Mouse (Mus musculus) midbrain, embryonic 16.5 days (tissue): ENCODE measurements around the gene Prep. TPM values are rescaled to one million over a fixed set of nuclear protein-coding genes. Genes with fewer than 3 reads are reported as not detected.

Experiments
- ATAC-seq: fragments of 200-750 bp; cut with Nextera tagmentation; 2 replicates; pipeline ENCODE4 v1.8.0; 2017; ENCODE audit warnings: moderate TSS enrichment
- H3K27ac ChIP-seq: fragments of 300-500 bp; sonication (generic); 2 replicates; pipeline ENCODE4 v1.5.1; 2014; ENCODE audit warnings: mild to moderate bottlenecking, low read length, mixed read lengths
- H3K27me3 ChIP-seq: fragments of 300-500 bp; sonication (generic); 2 replicates; pipeline ENCODE4 v1.6.1; 2014; ENCODE audit warnings: low read depth, low read length, mixed read lengths; ENCODE audit not compliant: control insufficient read depth, insufficient read depth
- H3K36me3 ChIP-seq: fragments of 300-500 bp; sonication (generic); 2 replicates; pipeline ENCODE4 v1.6.1; 2014; ENCODE audit warnings: mild to moderate bottlenecking, low read length, moderate library complexity, mixed read lengths; ENCODE audit not compliant: control insufficient read depth, insufficient read depth
- H3K4me1 ChIP-seq: fragments of 300-500 bp; sonication (generic); 2 replicates; pipeline ENCODE4 v1.6.1; 2014; ENCODE audit warnings: mild to moderate bottlenecking, low read length, mixed read lengths; ENCODE audit not compliant: control insufficient read depth, insufficient read depth
- H3K4me2 ChIP-seq: fragments of 300-500 bp; sonication (generic); 2 replicates; pipeline ENCODE4 v1.6.1; 2014; ENCODE audit warnings: mild to moderate bottlenecking, low read length, mixed read lengths
- H3K4me3 ChIP-seq: fragments of 300-500 bp; sonication (generic); 2 replicates; pipeline ENCODE4 v1.5.1; 2014; ENCODE audit warnings: low read depth, mild to moderate bottlenecking, low read length, moderate library complexity, mixed read lengths
- H3K9ac ChIP-seq: fragments of 300-500 bp; sonication (generic); 2 replicates; pipeline ENCODE4 v1.6.1; 2014; ENCODE audit warnings: low read depth, low read length, mixed read lengths
- H3K9me3 ChIP-seq: fragments of 300-500 bp; sonication (generic); replicated peaks from 2 replicates; pipeline ENCODE4 v1.6.1; 2014; ENCODE audit warnings: mild to moderate bottlenecking, low read length, mixed read lengths; ENCODE audit not compliant: control insufficient read depth, poor library complexity, severe bottlenecking
- WGBS: fragments of 180-500 bp; shearing (Covaris S2); extraction: QIAGEN DNeasy Blood & Tissue Kit; methylation state at CpG from one replicate; pipeline ENCODE4 v1.1.7; 2014; 5-methylcytosine and 5-hydroxymethylcytosine counted together
- polyA plus RNA-seq: library from polyadenylated mRNA; unstranded; fragments of >200 nt; fragmentation: Nextera tagmentation; extraction: Ambion mirVana; gene quantifications from 2 replicates; pipeline ENCODE4 v1.2.1, GENCODE M21; 2015

Prep gene
- polyA plus RNA-seq, result 26.1 and 26.3 TPM in 2 replicates

DNA sequence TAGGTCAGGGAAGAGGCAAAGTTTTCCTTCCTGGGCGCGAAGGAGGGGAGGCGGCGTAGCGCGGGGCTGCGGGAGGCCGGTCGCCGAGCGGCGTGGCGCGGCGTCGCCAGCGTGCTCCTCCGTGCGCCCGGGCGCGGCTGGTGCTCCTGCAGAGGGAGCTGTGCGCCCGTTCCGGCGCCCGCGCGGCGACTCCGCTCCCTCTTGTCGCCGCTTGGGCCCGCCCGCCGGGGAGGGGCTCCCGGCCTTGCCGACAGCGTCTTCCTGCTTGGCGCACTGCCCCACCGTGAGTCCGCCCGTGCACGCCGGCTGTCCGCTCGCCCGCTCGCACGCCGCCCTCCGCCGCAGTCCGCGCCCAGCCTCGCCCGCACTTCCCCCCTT lies at the start of gene Prep:
Gene Prep (plus strand): TSS at position 273 of the 378 bp plus-strand sequence.
- Histone ChIP-seq H3K4me1 (peaks cover 19% of the 10 kb centered on the region), H3K27me3 (no peaks in the 10 kb centered on the region), H3K9ac (peak within 1 kb of the TSS; percentile 94), H3K36me3 (no peaks in the 10 kb centered on the region), H3K9me3 (no peaks in the 10 kb centered on the region), H3K4me2 (peak within 1 kb of the TSS; percentile 78), H3K27ac (peak within 1 kb of the TSS; percentile 76), H3K4me3 (peak within 1 kb of the TSS; percentile 92)
- ATAC-seq, result peak; percentile 95
- 0% methylated on average over 43 of the region's 57 CpGs for WGBS

DNA sequence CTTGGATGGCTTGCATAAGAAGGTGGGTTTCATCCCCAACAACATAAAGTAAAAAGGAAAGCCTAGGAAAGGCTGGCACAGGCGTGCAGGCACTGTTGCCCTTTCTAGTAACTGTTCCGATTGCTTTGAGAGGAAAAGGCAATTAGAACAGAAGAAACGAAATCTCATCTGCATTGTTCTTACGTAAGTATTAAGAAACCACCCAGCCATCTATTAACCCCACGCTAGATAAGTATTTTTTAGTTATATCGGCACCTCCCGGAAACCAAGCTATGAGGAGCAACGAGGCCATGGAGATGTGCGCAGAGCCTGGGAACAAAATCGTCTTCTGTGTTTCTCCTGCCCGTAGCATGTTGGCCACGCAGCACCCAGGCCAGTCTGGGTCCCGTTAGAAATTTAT lies 49.7 kb upstream of the Prep start:
- Histone ChIP-seq H3K36me3 (no peaks in the 10 kb centered on the region), H3K27me3 (no peaks in the 10 kb centered on the region), H3K4me2 (no peak overlapping the region), H3K9ac (no peak overlapping the region), H3K4me1 (no peaks in the 10 kb centered on the region), H3K4me3 (no peak overlapping the region), H3K9me3 (no peaks in the 10 kb centered on the region), H3K27ac (no peak overlapping the region)
- 95% methylated on average over 13 of the region's 13 CpGs for WGBS
- ATAC-seq, result no peak

DNA sequence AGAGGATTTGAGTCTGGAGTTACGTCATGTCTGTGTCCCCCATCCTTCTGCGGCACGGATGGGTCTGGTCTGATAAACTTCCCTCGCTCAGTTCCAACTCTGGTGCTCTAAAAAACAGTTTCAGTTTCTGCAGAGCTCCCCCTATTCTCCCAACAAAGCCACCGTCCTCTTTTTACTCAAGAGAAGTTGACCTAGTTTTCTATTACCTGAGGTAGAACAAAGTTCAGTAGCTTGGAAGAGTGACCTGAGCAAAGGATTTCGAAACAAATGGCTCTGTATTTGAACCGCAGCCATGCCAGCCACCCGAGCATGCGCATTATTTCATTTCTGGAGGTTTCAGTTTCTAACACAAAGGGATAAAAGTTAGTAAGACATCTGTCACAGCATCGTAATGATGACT lies 49.2 kb upstream of the Prep start:
- Histone ChIP-seq H3K36me3 (no peaks in the 10 kb centered on the region), H3K9me3 (no peaks in the 10 kb centered on the region), H3K4me2 (no peak overlapping the region), H3K4me3 (no peak overlapping the region), H3K4me1 (no peaks in the 10 kb centered on the region), H3K9ac (no peak overlapping the region), H3K27ac (no peak overlapping the region), H3K27me3 (no peaks in the 10 kb centered on the region)
- no peak for ATAC-seq
- WGBS, result 83% methylated on average over 10 of the region's 10 CpGs

DNA sequence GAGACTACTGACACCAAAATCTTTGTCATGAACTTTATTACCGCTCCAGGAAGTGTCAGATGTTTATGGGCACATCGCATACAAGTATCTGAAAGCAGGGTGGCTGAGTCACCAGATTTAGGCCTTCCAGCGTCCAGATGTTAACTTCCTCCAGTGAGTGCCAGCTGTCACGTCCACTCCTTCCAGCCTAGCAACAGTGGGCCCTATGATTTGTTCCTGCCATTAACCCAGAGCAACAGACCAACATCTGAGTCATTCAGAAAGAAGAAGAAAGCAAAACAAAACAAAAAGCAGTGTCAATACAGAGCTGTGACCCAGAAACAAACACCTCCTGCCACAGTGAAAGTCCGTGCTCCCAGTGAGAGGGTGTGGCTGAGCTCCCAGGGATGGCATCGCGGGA lies 47.6 kb upstream of the Prep start:
- H3K9me3 ChIP-seq, result no peaks in the 10 kb centered on the region
- 45% methylated on average over 7 of the region's 7 CpGs for WGBS

DNA sequence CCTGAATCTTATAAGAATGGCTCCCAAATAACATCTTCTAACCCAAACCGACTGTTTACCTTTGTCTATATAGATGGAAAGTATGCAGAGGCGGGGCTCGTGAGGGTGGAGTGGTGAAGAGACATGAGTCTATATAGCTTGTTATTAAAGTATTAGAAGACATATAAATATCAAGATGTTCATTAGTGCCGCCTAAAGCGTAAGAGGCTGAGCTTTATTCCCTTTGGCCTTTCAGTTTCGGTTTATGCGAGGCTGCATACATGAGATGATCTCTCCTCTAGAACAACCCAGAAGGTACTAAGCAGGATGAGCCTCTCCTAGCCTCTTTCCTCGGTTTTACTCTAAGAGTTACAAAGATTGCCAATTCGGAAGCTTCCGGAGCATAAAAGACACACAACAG lies 47.2 kb upstream of the Prep start:
- ATAC-seq, result no peak
- Histone ChIP-seq H3K4me2 (no peak overlapping the region), H3K4me1 (no peaks in the 10 kb centered on the region), H3K36me3 (no peaks in the 10 kb centered on the region), H3K9ac (no peak overlapping the region), H3K9me3 (no peaks in the 10 kb centered on the region), H3K4me3 (no peak overlapping the region), H3K27me3 (no peaks in the 10 kb centered on the region), H3K27ac (no peak overlapping the region)
- 84% methylated on average over 10 of the region's 10 CpGs for WGBS

More for the DNA sequence above, 47.6 kb upstream of the Prep start:
- H3K4me1 ChIP-seq, result no peaks in the 10 kb centered on the region
- no peak overlapping the region for H3K4me2 ChIP-seq
- H3K27ac ChIP-seq, result no peak overlapping the region
- ATAC-seq, result no peak
- H3K4me3 ChIP-seq, result no peak overlapping the region
- no peak overlapping the region for H3K9ac ChIP-seq
- no peaks in the 10 kb centered on the region for H3K36me3 ChIP-seq
- H3K27me3 ChIP-seq, result no peaks in the 10 kb centered on the region

DNA sequence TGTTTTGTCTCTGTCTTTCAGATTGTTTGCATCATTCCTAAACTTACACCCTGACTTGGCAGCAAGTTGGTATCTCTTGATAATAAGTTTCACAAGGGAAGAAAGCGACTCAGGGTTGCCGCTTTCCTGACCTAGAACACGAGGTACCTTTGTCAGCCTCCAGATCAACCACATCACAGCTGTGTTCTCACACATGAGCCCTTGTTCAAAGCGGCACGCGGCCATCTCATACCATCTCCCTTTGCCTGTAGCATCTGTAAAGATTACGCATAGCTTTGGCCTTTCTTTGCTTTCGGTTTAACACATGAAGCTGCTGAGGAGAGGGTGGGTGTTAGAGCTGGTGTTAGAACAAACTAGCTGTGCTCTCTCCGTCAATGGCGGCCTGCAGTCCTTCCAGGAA lies 46.7 kb upstream of the Prep start:
- no peaks in the 10 kb centered on the region for H3K4me1 ChIP-seq
- no peaks in the 10 kb centered on the region for H3K27me3 ChIP-seq
- 93% methylated on average over 10 of the region's 10 CpGs for WGBS
- H3K27ac ChIP-seq, result no peak overlapping the region
- H3K4me3 ChIP-seq, result no peak overlapping the region
- no peak for ATAC-seq
- no peak overlapping the region for H3K9ac ChIP-seq
- H3K4me2 ChIP-seq, result no peak overlapping the region
- no peaks in the 10 kb centered on the region for H3K9me3 ChIP-seq
- no peaks in the 10 kb centered on the region for H3K36me3 ChIP-seq

DNA sequence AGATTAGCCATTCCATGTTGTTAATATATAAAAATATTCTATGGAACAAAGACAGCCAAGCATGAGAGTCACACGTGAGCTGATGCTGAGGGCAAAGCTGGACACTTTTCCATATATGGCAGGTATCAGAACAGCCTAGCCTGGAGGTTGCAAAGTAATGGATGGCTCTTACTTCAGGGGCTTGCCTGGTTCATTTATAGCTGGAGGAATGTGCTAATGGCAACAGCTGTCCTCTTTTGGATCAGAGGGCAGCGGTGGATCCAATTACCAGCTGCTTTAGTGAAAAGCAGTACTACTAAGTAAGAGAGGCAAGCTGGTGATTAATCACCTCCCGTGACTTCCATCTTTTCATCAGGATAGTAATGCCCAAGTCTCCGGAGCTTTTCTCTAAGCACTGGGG lies 41.8 kb upstream of the Prep start:
- Histone ChIP-seq H3K4me3 (no peak overlapping the region), H3K4me2 (no peak overlapping the region), H3K27ac (no peak overlapping the region), H3K27me3 (no peaks in the 10 kb centered on the region), H3K36me3 (no peaks in the 10 kb centered on the region), H3K9me3 (no peaks in the 10 kb centered on the region), H3K9ac (no peak overlapping the region), H3K4me1 (no peaks in the 10 kb centered on the region)
- no peak for ATAC-seq
- 27% methylated on average over 4 of the region's 4 CpGs for WGBS

DNA sequence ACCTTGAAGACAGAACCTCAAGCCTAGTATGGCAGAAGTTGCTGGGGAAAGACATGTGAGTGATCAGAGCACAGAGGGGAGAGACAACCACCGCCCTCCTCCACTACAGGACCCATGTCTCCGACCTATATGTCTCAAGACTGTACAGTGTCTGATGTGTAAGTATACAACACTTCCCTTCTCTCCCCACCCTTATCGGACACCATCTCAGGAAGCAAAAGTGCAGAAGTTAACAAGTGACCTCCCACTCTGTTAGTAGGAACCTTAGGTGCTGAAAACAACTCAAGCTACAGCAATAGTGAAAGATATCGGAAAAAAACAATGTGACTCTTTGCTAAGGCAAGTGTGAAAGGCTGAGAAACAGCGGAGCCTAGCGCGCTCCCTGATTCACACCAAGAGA lies 40.1 kb upstream of the Prep start:
- no peak overlapping the region for H3K4me3 ChIP-seq
- H3K9ac ChIP-seq, result no peak overlapping the region
- no peaks in the 10 kb centered on the region for H3K27me3 ChIP-seq
- no peak overlapping the region for H3K4me2 ChIP-seq
- no peak for ATAC-seq
- no peaks in the 10 kb centered on the region for H3K36me3 ChIP-seq
- H3K4me1 ChIP-seq, result no peaks in the 10 kb centered on the region
- WGBS, result 94% methylated on average over 7 of the region's 7 CpGs
- no peaks in the 10 kb centered on the region for H3K9me3 ChIP-seq
- H3K27ac ChIP-seq, result no peak overlapping the region

DNA sequence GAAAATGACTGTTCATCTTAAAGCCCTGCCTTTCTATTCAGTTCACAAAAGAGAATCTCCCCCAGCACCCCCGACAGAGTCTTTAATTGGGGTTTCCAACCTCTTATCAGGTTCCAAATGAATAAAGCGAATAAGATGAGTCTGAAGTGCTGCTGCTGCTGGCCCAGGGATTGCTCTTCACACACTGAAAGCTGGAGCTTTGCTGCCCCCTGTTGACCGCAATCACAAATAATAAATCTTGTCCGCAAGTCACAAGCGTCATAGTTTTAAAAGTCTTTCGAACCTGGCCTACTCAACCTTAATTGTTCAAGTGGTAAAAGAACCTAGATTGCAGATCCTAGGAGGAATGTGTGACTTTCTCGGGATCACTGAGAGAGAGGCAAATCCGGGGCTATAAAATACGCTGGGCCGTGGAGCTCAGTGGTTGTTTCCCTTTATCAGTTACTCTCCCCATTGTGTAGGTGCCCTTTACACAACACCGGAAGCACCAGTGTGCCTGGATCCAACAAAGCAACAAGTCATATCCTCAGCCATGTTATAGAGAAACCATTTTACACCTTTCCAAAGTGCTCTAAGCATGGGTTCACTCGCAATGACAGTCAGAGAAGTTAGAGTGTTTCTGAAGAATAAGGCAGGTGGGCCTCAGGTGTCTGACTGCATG lies 21.6 kb upstream of the Prep start:
- no peak overlapping the region for H3K4me3 ChIP-seq
- WGBS, result 30% methylated on average over 12 of the region's 12 CpGs
- ATAC-seq, result peak; percentile 90
- H3K27me3 ChIP-seq, result no peaks in the 10 kb centered on the region; the same call in 1 of the 2 replicates
- H3K36me3 ChIP-seq, result no peaks in the 10 kb centered on the region
- no peak overlapping the region for H3K9ac ChIP-seq
- H3K27ac ChIP-seq, result no peak overlapping the region
- peaks cover 2% of the 10 kb centered on the region; the same call in 1 of the 2 replicates for H3K4me1 ChIP-seq
- no peaks in the 10 kb centered on the region for H3K9me3 ChIP-seq
- no peak overlapping the region for H3K4me2 ChIP-seq
